Mouse (Mus musculus) myocyte (in vitro differentiated cells): ENCODE data around the gene Kcnc1.

Experiments
- E2F4 ChIP-seq: IDR thresholded peaks from one replicate; pipeline ENCODE4 v1.6.1; 2011; ENCODE audit warnings: mild to moderate bottlenecking, control low read depth, moderate library complexity; ENCODE audit not compliant: insufficient read depth
- POLR2A ChIP-seq: IDR thresholded peaks from one replicate; pipeline ENCODE4 v1.6.1; 2011; ENCODE audit warnings: low read depth, mild to moderate bottlenecking, control low read depth, moderate library complexity; ENCODE audit not compliant: insufficient read length

- TF ChIP-seq E2F4, result no peak
- TF ChIP-seq POLR2A, result no peak
Observed at GRCm38 (mm10) chr7:46395571-46395970, 726 bp upstream of the Kcnc1 start.
